Mouse (Mus musculus) common myeloid progenitor, adult 5-6 weeks (primary cell): Measurements from ENCODE around the gene Snx27. TPM values are rescaled to one million over a fixed set of nuclear protein-coding genes. Genes with fewer than 3 reads are reported as not detected.

Source experiments
- ATAC-seq: replicated peaks from 2 replicates; pipeline ENCODE4 v1.8.0; 2016; ENCODE audit warnings: low read depth, mild to moderate bottlenecking, moderate TSS enrichment, inconsistent platforms; ENCODE audit not compliant: poor library complexity, severe bottlenecking
- total RNA-seq: library from RNA; stranded (forward); fragments of 200-1000, 187-1606 nt; gene quantifications from 2 replicates; pipeline ENCODE4 v1.2.3, GENCODE M21; 2017

Gene Snx27
- total RNA-seq: 24.8 and 26.5 TPM in 2 replicates

- ATAC-seq: peak; percentile 98
Observed at GRCm38 (mm10) chr3:94582456-94582891, at the start of gene Snx27. TSS of gene Snx27 (minus strand) at chr3:94582716.

DNA sequence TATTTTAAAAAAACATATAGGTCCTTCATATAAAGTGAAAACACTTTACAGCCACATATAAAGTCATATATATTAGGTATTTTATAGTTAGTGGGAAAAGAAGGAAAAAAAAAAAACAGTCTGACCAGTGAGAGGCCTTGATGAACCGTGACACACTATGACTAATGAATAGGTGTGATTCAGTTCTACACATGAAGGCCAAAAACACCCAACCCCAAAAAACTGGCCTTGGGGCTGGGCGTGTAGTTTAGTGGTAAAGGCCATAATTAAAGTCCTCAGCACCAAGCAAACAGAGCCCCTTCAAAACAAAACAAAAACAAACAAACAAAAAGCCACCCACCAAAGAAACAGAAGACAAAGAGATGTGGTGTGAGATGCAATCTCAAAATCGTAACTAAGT, 47.4 kb upstream of the Snx27 start:
- ATAC-seq: no peak

- no peak for ATAC-seq
Observed at GRCm38 (mm10) chr3:94628712-94629111, 46.2 kb upstream of the Snx27 start.

GRCm38 (mm10) chr3:94624281-94624680, 41.8 kb upstream of the Snx27 start:
- ATAC-seq: no peak

DNA sequence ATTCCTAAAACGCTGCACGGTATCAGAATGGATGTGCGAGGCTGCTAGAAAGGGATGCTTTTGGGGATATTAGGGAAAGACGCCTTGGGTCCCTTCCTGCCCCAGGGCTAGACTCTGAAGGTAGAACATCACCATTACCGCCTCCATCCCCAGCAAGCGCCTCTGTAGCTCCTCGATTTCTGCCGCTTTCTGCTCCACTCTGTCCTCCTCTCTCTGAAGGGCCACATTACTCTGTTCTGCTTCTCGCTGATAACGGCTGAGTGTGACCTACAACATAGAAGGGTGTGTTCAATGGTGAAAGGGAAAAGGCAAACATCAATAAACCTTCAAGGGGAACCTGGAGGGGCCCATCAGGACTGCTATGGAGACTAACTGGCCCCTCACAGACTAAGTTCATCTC, 40.0 kb upstream of the Snx27 start:
- ATAC-seq: no peak

- ATAC-seq: no peak
Observed at GRCm38 (mm10) chr3:94621740-94622507, 39.4 kb upstream of the Snx27 start.

DNA sequence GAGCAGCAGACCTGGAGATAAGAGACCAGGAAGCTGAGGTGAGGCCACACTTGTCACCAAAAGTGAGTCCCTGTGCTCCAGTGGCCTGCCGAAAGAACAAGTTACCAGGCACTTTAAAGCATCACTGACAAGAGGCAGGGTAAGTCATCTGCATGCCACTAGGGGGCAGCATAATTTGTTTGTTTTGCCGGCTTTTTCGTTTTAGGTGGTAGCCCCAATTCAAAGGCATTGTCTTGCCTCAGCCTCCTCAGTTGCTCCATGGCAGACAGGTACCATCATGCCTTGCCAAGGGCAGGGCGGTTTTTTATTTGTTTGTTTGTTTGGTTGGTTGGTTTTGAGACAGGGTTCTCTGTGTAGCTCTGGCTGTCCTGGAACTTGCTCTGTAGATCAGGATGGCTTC, 34.2 kb upstream of the Snx27 start:
- ATAC-seq: peak; percentile 67

GRCm38 (mm10) chr3:94613258-94613878, 30.9 kb upstream of the Snx27 start:
- no peak for ATAC-seq

GRCm38 (mm10) chr3:94612274-94612673, 29.8 kb upstream of the Snx27 start:
- ATAC-seq: no peak

GRCm38 (mm10) chr3:94611834-94612233, 29.3 kb upstream of the Snx27 start:
- ATAC-seq: no peak

DNA sequence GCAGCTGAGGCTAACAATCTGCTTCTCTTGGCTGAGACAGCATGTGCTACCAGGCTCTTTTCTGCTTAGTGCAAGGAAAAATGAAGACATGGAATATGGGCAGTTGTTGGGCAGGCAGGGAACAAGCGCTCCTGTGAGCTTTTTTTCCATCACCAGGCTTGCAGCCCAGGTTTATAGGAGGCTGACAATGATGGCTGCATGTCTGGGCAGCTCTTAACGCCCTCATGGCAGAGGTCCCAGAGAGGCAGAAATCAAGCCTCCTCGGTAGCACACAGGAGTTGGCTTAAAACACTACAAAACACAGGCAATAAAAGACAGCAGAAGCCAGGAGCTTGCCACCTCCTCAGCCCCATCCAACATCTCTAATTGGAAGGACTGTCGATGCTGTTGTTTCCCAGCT, 28.8 kb upstream of the Snx27 start:
- no peak for ATAC-seq

DNA sequence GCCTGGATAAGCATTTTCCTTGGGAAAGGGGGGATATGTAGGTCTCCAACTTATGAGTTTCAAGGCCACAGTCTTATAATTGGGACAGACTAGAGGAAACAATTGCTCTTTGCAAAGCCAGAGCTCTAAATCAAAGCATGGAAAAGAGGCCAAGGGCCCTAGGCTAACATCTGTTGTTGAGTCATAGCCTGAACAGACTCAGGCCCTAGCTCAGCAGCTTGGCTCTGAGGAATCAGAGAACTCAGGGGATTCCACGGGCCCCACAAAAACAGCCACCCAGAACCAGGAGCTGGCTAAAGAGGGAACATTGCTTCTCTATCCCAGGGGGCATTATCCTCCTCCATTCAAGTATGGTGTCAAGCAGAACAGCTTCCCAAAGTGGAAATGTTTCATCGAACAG, 28.1 kb upstream of the Snx27 start:
- no peak for ATAC-seq

DNA sequence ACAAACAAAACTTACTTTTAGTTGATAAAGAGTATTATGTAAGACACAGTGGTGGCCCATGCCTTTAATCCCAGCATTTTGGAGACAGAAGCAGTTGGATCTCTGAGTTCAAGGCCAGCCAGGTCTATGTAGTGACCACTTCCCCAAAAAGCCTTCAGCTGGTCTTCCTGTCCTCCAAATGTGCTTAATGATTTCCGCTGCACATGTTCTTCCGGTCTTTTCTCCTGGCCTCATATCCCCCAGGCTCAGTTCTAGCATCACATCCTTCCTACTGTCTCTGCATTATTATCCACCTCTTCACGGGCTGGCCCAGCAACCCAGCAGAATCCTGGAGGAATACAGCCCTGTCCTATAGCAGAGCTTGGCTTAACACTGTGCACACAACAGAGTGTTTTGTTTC, 27.1 kb upstream of the Snx27 start:
- peak; percentile 68 for ATAC-seq

- ATAC-seq: peak; percentile 78
Observed at GRCm38 (mm10) chr3:94601959-94602358, 19.4 kb upstream of the Snx27 start.

GRCm38 (mm10) chr3:94597224-94597779, 14.8 kb upstream of the Snx27 start:
- ATAC-seq: peak; percentile 70

GRCm38 (mm10) chr3:94595871-94596287, 13.4 kb upstream of the Snx27 start:
- ATAC-seq: 0 out of 2 replicates have a peak, but pooled peaks have one; percentile 45

DNA sequence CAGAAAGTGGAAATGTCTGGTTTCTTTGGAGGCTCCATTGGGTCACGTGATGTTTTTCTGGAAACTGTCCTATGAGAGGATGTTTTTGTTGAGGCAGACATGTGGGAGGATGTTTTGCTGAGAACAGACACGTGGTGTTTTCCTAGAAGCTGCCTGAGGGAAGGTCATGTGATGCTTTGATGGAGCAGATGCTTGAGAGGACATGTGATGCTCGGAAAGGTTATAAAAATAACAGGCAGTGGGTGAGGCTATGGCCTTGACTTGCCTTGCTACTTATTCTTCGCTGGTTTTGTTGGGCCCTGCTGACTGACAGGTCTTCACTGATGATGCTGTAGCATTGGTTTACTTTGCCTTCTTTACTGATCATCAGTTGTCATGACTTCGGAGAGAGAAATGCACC, 8.6 kb upstream of the Snx27 start:
- ATAC-seq: no peak

DNA sequence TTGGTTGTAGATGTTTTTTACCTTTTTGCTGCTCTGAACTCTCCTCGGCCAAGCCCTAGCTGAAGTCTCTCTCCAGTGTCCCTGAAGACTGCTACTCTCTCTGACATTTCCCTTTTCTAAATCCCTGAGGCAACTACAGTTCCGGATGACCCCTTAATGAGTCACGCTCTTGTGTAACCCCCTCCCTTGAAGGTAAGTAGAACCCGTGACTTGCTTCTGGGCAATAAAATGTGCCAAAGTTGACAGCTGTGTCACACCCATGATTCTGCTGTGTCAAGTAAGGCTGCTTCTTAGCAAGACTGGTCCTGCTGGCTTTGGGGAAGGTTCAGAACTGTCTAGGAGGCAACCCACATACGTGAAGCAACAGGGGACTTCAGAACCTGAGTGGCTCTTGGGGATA, 5.4 kb upstream of the Snx27 start:
- ATAC-seq: peak; percentile 45

- ATAC-seq: peak; percentile 30
Observed at GRCm38 (mm10) chr3:94582944-94583343, 428 bp upstream of the Snx27 start.

- ATAC-seq: peak; percentile 43
Observed at GRCm38 (mm10) chr3:94581793-94582455, 592 bp downstream of the Snx27 start.
